Mouse (Mus musculus): Measurements from ENCODE around the gene Tmem214. TPM values are rescaled to one million over a fixed set of nuclear protein-coding genes. Genes with fewer than 3 reads are reported as not detected.
"Not testable (repeated sequence)": the region's sequence is repeated elsewhere in the genome, so short reads cannot be mapped to it uniquely, and the experiment has no call there.

Tmem214 gene
- polyA plus RNA-seq, 1 experiment from 2014 or later = 42.1 TPM

GRCm38 (mm10) chr5:30868981-30869380, 1.2 kb downstream of the Tmem214 start:
- H3K27me3 ChIP-seq (ENCODE audit: control insufficient read depth, insufficient read depth, low read length) = no peaks in the 10 kb centered on the region

GRCm38 (mm10) chr5:30869405-30870130, 1.8 kb downstream of the Tmem214 start:
- WGBS = under 1% methylated on average over 63 of the region's 63 CpGs
- Histone ChIP-seq H3K27ac (ENCODE audit: low read depth, low read length) (no peak overlapping the region), H3K4me2 (ENCODE audit: low read depth) (peak overlapping the region; percentile 84), H3K27me3 (ENCODE audit: control insufficient read depth, insufficient read depth, low read length) (no peaks in the 10 kb centered on the region), H3K4me3 (ENCODE audit: low read depth, low read length) (peak overlapping the region; percentile 91), H3K9me3 (ENCODE audit: control insufficient read depth, low read length) (no peaks in the 10 kb centered on the region), H3K4me1 (ENCODE audit: control insufficient read depth, insufficient read depth, low read length) (peaks cover 11% of the 10 kb centered on the region; the same call in 1 of the 2 replicates), H3K36me3 (ENCODE audit: control insufficient read depth, insufficient read depth, low read length) (peaks cover 11% of the 10 kb centered on the region), H3K9ac (ENCODE audit: low read length) (peak overlapping the region; percentile 84)
- DNase-seq (ENCODE audit: low spot score) (peak; percentile 91), ATAC-seq (ENCODE audit: insufficient read depth, low FRiP score, low TSS enrichment) (peak; percentile 93)

More at GRCm38 (mm10) chr5:30868981-30869380, 1.2 kb downstream of the Tmem214 start:
- peaks cover 11% of the 10 kb centered on the region for H3K36me3 ChIP-seq (ENCODE audit: control insufficient read depth, insufficient read depth, low read length)
- H3K4me1 ChIP-seq (ENCODE audit: control insufficient read depth, insufficient read depth, low read length) = peaks cover 11% of the 10 kb centered on the region; the same call in 1 of the 2 replicates
- ATAC-seq (ENCODE audit: insufficient read depth, low FRiP score, low TSS enrichment) (0 out of 2 replicates have a peak, but pooled peaks have one; percentile 28), DNase-seq (ENCODE audit: low spot score) (peak; percentile 18)
- H3K4me3 ChIP-seq (ENCODE audit: low read depth, low read length) = peak overlapping the region; percentile 91
- WGBS = 20% methylated on average over 9 of the region's 9 CpGs
- no peak overlapping the region for H3K27ac ChIP-seq (ENCODE audit: low read depth, low read length)
- no peaks in the 10 kb centered on the region for H3K9me3 ChIP-seq (ENCODE audit: control insufficient read depth, low read length)
- H3K4me2 ChIP-seq (ENCODE audit: low read depth) = peak overlapping the region; percentile 84
- H3K9ac ChIP-seq (ENCODE audit: low read length) = peak overlapping the region; percentile 84

GRCm38 (mm10) chr5:30870131-30870406, 2.3 kb downstream of the Tmem214 start:
- Histone ChIP-seq H3K9me3 (ENCODE audit: control insufficient read depth, low read length) (no peaks in the 10 kb centered on the region), H3K4me3 (ENCODE audit: low read depth, low read length) (peak overlapping the region; percentile 91), H3K4me1 (ENCODE audit: control insufficient read depth, insufficient read depth, low read length) (peaks cover 11% of the 10 kb centered on the region; the same call in 1 of the 2 replicates), H3K36me3 (ENCODE audit: control insufficient read depth, insufficient read depth, low read length) (peaks cover 13% of the 10 kb centered on the region), H3K9ac (ENCODE audit: low read length) (peak overlapping the region; percentile 84), H3K4me2 (ENCODE audit: low read depth) (peak overlapping the region; percentile 84), H3K27me3 (ENCODE audit: control insufficient read depth, insufficient read depth, low read length) (no peaks in the 10 kb centered on the region), H3K27ac (ENCODE audit: low read depth, low read length) (no peak overlapping the region)
- ATAC-seq (ENCODE audit: insufficient read depth, low FRiP score, low TSS enrichment) (no peak), DNase-seq (ENCODE audit: low spot score) (no peak)
- WGBS = 30% methylated on average over 2 of the region's 2 CpGs

GRCm38 (mm10) chr5:30872574-30872973, 4.8 kb downstream of the Tmem214 start:
- WGBS = 97% methylated on average over 9 of the region's 9 CpGs

GRCm38 (mm10) chr5:30874365-30874764, 6.6 kb downstream of the Tmem214 start:
- ATAC-seq (ENCODE audit: insufficient read depth, low FRiP score, low TSS enrichment) (no peak), DNase-seq (ENCODE audit: low spot score) (no peak)
- peaks cover 27% of the 10 kb centered on the region for H3K36me3 ChIP-seq (ENCODE audit: control insufficient read depth, insufficient read depth, low read length)
- H3K9ac ChIP-seq (ENCODE audit: low read length) = no peak overlapping the region
- no peaks in the 10 kb centered on the region for H3K9me3 ChIP-seq (ENCODE audit: control insufficient read depth, low read length)
- H3K4me1 ChIP-seq (ENCODE audit: control insufficient read depth, insufficient read depth, low read length) = peaks cover 9% of the 10 kb centered on the region; the same call in 1 of the 2 replicates
- 94% methylated on average over 7 of the region's 7 CpGs for WGBS
- H3K27ac ChIP-seq (ENCODE audit: low read depth, low read length) = no peak overlapping the region
- H3K4me2 ChIP-seq (ENCODE audit: low read depth) = no peak overlapping the region
- no peaks in the 10 kb centered on the region for H3K27me3 ChIP-seq (ENCODE audit: control insufficient read depth, insufficient read depth, low read length)
- H3K4me3 ChIP-seq (ENCODE audit: low read depth, low read length) = no peak overlapping the region

More at GRCm38 (mm10) chr5:30872574-30872973, 4.8 kb downstream of the Tmem214 start:
- Histone ChIP-seq H3K9ac (ENCODE audit: low read length) (no peak overlapping the region), H3K27ac (ENCODE audit: low read depth, low read length) (no peak overlapping the region), H3K4me2 (ENCODE audit: low read depth) (no peak overlapping the region), H3K4me3 (ENCODE audit: low read depth, low read length) (no peak overlapping the region), H3K4me1 (ENCODE audit: control insufficient read depth, insufficient read depth, low read length) (peaks cover 11% of the 10 kb centered on the region; the same call in 1 of the 2 replicates), H3K27me3 (ENCODE audit: control insufficient read depth, insufficient read depth, low read length) (no peaks in the 10 kb centered on the region), H3K36me3 (ENCODE audit: control insufficient read depth, insufficient read depth, low read length) (peaks cover 27% of the 10 kb centered on the region), H3K9me3 (ENCODE audit: control insufficient read depth, low read length) (no peaks in the 10 kb centered on the region)
- DNase-seq (ENCODE audit: low spot score) = no peak
- no peak for ATAC-seq (ENCODE audit: insufficient read depth, low FRiP score, low TSS enrichment)

- peaks cover 15% of the 10 kb centered on the region for H3K36me3 ChIP-seq (ENCODE audit: control insufficient read depth, insufficient read depth, low read length)
Observed at GRCm38 (mm10) chr5:30878616-30879015, 10.8 kb downstream of the Tmem214 start.

GRCm38 (mm10) chr5:30879347-30879943, 11.6 kb downstream of the Tmem214 start:
- DNase-seq (ENCODE audit: low spot score) (no peak), ATAC-seq (ENCODE audit: insufficient read depth, low FRiP score, low TSS enrichment) (no peak)
- Histone ChIP-seq H3K27me3 (ENCODE audit: control insufficient read depth, insufficient read depth, low read length) (no peaks in the 10 kb centered on the region), H3K4me2 (ENCODE audit: low read depth) (no peak overlapping the region), H3K9ac (ENCODE audit: low read length) (no peak overlapping the region), H3K27ac (ENCODE audit: low read depth, low read length) (no peak overlapping the region), H3K4me3 (ENCODE audit: low read depth, low read length) (no peak overlapping the region), H3K36me3 (ENCODE audit: control insufficient read depth, insufficient read depth, low read length) (peaks cover 15% of the 10 kb centered on the region), H3K9me3 (ENCODE audit: control insufficient read depth, low read length) (no peaks in the 10 kb centered on the region), H3K4me1 (ENCODE audit: control insufficient read depth, insufficient read depth, low read length) (no peaks in the 10 kb centered on the region)
- WGBS = 85% methylated on average over 5 of the region's 5 CpGs

More at GRCm38 (mm10) chr5:30878616-30879015, 10.8 kb downstream of the Tmem214 start:
- DNase-seq (ENCODE audit: low spot score) (no peak), ATAC-seq (ENCODE audit: insufficient read depth, low FRiP score, low TSS enrichment) (no peak)
- Histone ChIP-seq H3K4me1 (ENCODE audit: control insufficient read depth, insufficient read depth, low read length) (no peaks in the 10 kb centered on the region), H3K27me3 (ENCODE audit: control insufficient read depth, insufficient read depth, low read length) (no peaks in the 10 kb centered on the region), H3K27ac (ENCODE audit: low read depth, low read length) (no peak overlapping the region), H3K4me2 (ENCODE audit: low read depth) (no peak overlapping the region), H3K4me3 (ENCODE audit: low read depth, low read length) (no peak overlapping the region), H3K9me3 (ENCODE audit: control insufficient read depth, low read length) (no peaks in the 10 kb centered on the region), H3K9ac (ENCODE audit: low read length) (no peak overlapping the region)
- whole genome bisulfite sequencing = 58% methylated on average over 6 of the region's 6 CpGs

- not testable (repeated sequence) for H3K27me3 ChIP-seq (ENCODE audit: control insufficient read depth, insufficient read depth, low read length); DNase-seq (ENCODE audit: low spot score); H3K4me2 ChIP-seq (ENCODE audit: low read depth); H3K9me3 ChIP-seq (ENCODE audit: control insufficient read depth, low read length); H3K27ac ChIP-seq (ENCODE audit: low read depth, low read length); H3K4me3 ChIP-seq (ENCODE audit: low read depth, low read length); H3K4me1 ChIP-seq (ENCODE audit: control insufficient read depth, insufficient read depth, low read length); H3K9ac ChIP-seq (ENCODE audit: low read length); ATAC-seq (ENCODE audit: insufficient read depth, low FRiP score, low TSS enrichment); H3K36me3 ChIP-seq (ENCODE audit: control insufficient read depth, insufficient read depth, low read length)
- 75% methylated on average over 4 of the region's 4 CpGs for WGBS
Observed at GRCm38 (mm10) chr5:30881839-30882238, 14.0 kb downstream of the Tmem214 start.

GRCm38 (mm10) chr5:30886209-30886608, 18.4 kb downstream of the Tmem214 start:
- Histone ChIP-seq H3K9me3 (ENCODE audit: control insufficient read depth, low read length) (no peaks in the 10 kb centered on the region), H3K36me3 (ENCODE audit: control insufficient read depth, insufficient read depth, low read length) (no peaks in the 10 kb centered on the region), H3K4me2 (ENCODE audit: low read depth) (no peak overlapping the region; the same call in 1 of the 2 replicates), H3K9ac (ENCODE audit: low read length) (no peak overlapping the region), H3K4me3 (ENCODE audit: low read depth, low read length) (no peak overlapping the region), H3K27me3 (ENCODE audit: control insufficient read depth, insufficient read depth, low read length) (no peaks in the 10 kb centered on the region), H3K4me1 (ENCODE audit: control insufficient read depth, insufficient read depth, low read length) (peaks cover 10% of the 10 kb centered on the region), H3K27ac (ENCODE audit: low read depth, low read length) (no peak overlapping the region)
- 68% methylated on average over 4 of the region's 4 CpGs for WGBS
- DNase-seq (ENCODE audit: low spot score) (no peak), ATAC-seq (ENCODE audit: insufficient read depth, low FRiP score, low TSS enrichment) (no peak)
